Comparison of ENCODE assay signal across 9 mouse cellular contexts in the genomic region with DNA sequence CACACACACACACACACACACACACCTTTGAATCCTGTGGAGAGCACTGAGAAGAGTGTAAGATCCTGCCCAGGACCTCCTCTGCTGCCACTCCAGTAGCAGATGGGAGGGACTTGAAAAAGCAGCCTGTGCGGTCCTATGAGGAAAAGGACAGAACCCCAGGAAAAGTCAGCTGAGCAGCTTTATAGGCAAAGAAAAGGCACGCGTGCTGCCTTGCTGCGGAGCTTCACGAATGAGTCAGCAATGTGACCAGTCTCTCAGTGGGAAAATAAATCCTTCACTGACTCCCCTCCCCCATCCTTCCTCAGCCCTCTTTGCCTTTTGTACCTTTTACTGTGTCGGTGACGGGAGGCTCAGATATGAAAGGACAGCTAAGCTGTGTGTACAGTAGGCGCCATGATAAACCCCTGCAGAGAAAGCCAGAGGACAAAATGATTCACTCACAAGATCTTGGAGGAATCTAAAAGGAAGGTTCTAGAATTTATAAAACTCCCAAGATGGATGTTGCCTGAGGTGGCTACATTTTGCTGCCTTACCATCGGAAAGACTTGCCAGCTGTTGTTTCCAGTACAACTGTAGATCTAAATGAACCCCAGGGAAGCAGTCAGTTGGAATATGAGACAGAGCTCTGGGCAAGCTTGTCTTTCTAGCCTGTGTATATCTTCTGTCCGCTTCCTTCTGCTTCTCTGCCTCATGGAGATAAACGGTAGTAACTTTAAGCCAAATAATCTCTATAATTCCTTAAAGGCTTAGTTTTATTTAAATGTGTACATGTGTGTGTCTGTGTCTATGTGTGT. TPM values are rescaled to one million over a fixed set of nuclear protein-coding genes. Genes with fewer than 3 reads are reported as not detected.
DNase-seq lines count a peak whose midpoint lies in the region; ATAC-seq lines count a peak whose summit lies in the region.
"Had no signal": no experiment of that assay in that cellular context is flagged by ENCODE, and none has a peak within 500 bp of the region (broad histone marks: within the 10 kb centered on the region; RNA-seq: fewer than 3 reads in every experiment).

No protein-coding gene starts in this region.

- no peaks in the 10 kb centered on the region for H3K9me3 ChIP-seq in forebrain, embryonic 13.5 days (replicated peaks)
- no peaks in the 10 kb centered on the region; the same call in 1 of the 2 replicates for H3K9me3 ChIP-seq in forebrain, embryonic 11.5 days (ENCODE audit: control insufficient read depth, low read length)

- DNase-seq in forebrain, embryonic 11.5 days (ENCODE audit: low spot score), result no peak
- DNase-seq in urinary bladder, adult 18-20 months (ENCODE audit: low spot score in 2 of 2), result peak; percentile 24 to 57
- no peak for DNase-seq in urinary bladder, postnatal 4 days (ENCODE audit: low spot score in 2 of 2)
- DNase-seq in kidney, postnatal 25 days, result peak; percentile 26 to 49
- DNase-seq in yolk sac, embryonic 10.5 days (ENCODE audit: low spot score), result no peak
- no peak for DNase-seq in left cerebral cortex, adult 8-10 months (ENCODE audit: low spot score in 2 of 2)
- no peak for DNase-seq in thymus, postnatal 14 days

- H3K27me3 ChIP-seq in forebrain, embryonic 13.5 days, result no peaks in the 10 kb centered on the region
- H3K27me3 ChIP-seq in forebrain, embryonic 11.5 days (ENCODE audit: control insufficient read depth, insufficient read depth, low read length), result no peaks in the 10 kb centered on the region
- H3K27me3 ChIP-seq: CH12.LX had no signal

- H3K27ac ChIP-seq in forebrain, embryonic 13.5 days, result no peak overlapping the region
- H3K27ac ChIP-seq in forebrain, embryonic 11.5 days (ENCODE audit: low read depth, low read length), result no peak overlapping the region

- H3K4me2 ChIP-seq in forebrain, embryonic 13.5 days, result no peak overlapping the region
- no peak overlapping the region for H3K4me2 ChIP-seq in forebrain, embryonic 11.5 days (ENCODE audit: low read depth, low read length, severe bottlenecking)

- WGBS in forebrain, embryonic 13.5 days, result 74% methylated on average over 11 of the region's 11 CpGs
- WGBS in forebrain, embryonic 11.5 days, result 77% methylated on average over 11 of the region's 11 CpGs

- no peak overlapping the region for H3K4me3 ChIP-seq in forebrain, embryonic 13.5 days
- no peak overlapping the region for H3K4me3 ChIP-seq in forebrain, embryonic 11.5 days (ENCODE audit: low read depth, low read length)

- H3K36me3 ChIP-seq in forebrain, embryonic 13.5 days (ENCODE audit: poor library complexity, severe bottlenecking), result peaks cover 83% of the 10 kb centered on the region
- peaks cover 2% of the 10 kb centered on the region; the same call in 1 of the 2 replicates for H3K36me3 ChIP-seq in forebrain, embryonic 11.5 days (ENCODE audit: control insufficient read depth, insufficient read depth, low read length)

- ATAC-seq in forebrain, embryonic 13.5 days, result peak; percentile 51; the same call in 1 of the 2 replicates
- no peak for ATAC-seq in forebrain, embryonic 11.5 days (replicated peaks; ENCODE audit: low FRiP score)

- H3K4me1 ChIP-seq in forebrain, embryonic 13.5 days, result 0 out of 2 replicates have a peak, but pooled peaks cover 6% of the 10 kb centered on the region
- H3K4me1 ChIP-seq in forebrain, embryonic 11.5 days (replicated peaks; ENCODE audit: control insufficient read depth, insufficient read depth, low read length), result no peaks in the 10 kb centered on the region

- H3K9ac ChIP-seq in forebrain, embryonic 13.5 days, result no peak overlapping the region
- no peak overlapping the region for H3K9ac ChIP-seq in forebrain, embryonic 11.5 days (ENCODE audit: low read length)

RNA-seq across cellular contexts. Expression of gene Znhit6, which starts 26.6 kb away (rescaled TPM):
- 34.9 and 37.1 TPM in 2 replicates for polyA plus RNA-seq in forebrain, embryonic 13.5 days (2015; fragmentation: Nextera tagmentation; extraction: Ambion mirVana)
- 39.3 and 40.3 TPM in 2 replicates for polyA plus RNA-seq in forebrain, embryonic 11.5 days (2014; fragmentation: Nextera tagmentation; extraction: Ambion mirVana)
- 10 to 100 TPM; 15.7 to 18.0 (median 16.4) TPM for total RNA-seq in left cerebral cortex, adult 8-10 months (2022)

RNA-seq across cellular contexts. Expression of gene Ccn1, which starts 47.2 kb away (rescaled TPM):
- polyA plus RNA-seq in forebrain, embryonic 13.5 days (2015; fragmentation: Nextera tagmentation; extraction: Ambion mirVana), result 32.9 and 35.6 TPM in 2 replicates
- 36.7 and 39.2 TPM in 2 replicates for polyA plus RNA-seq in forebrain, embryonic 11.5 days (2014; fragmentation: Nextera tagmentation; extraction: Ambion mirVana)
- total RNA-seq in left cerebral cortex, adult 8-10 months (2022), result 10 to 100 TPM in 1 of 4 experiments, 1 to 10 TPM in 3; 3.6 to 11.7 (median 5.4) TPM
- total RNA-seq: CH12.LX had no signal

Comparison
In these comparisons a context has a peak if more than half of its experiments do, and no peak if none do; other contexts are left out.
1. DNase-seq: peak in urinary bladder, adult 18-20 months (2 of 2) and kidney, postnatal 25 days (2 of 2); none in forebrain, embryonic 11.5 days (single experiment), urinary bladder, postnatal 4 days (0 of 2), yolk sac, embryonic 10.5 days (single experiment), left cerebral cortex, adult 8-10 months (0 of 2) and thymus, postnatal 14 days (single experiment).